Mouse (Mus musculus): ENCODE results near the gene Zswim3.
"Not testable (repeated sequence)": the region's sequence is repeated elsewhere in the genome, so short reads cannot be mapped to it uniquely, and the experiment has no call there.

Zswim3 gene

DNA sequence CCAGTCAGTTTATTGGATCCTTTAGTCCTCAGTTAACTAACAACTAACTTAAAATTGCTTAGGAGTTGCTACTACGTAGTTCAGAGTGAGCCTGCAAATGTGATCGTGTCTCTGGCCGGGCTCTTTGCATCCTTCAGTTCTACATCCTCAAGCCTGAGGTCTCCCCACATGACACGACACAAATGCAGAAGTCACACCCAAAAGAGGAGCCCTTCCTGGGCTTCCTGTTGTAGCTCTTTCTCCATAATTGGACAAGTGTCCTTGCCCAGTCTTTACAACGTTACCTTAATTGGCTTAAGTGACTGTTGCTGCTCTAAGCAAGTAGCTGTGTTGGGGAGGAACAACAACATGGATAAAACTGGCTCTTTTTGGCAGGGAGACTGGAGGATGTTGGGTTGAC, 10.4 kb downstream of the Zswim3 start:
- DNase-seq = no peak

DNA sequence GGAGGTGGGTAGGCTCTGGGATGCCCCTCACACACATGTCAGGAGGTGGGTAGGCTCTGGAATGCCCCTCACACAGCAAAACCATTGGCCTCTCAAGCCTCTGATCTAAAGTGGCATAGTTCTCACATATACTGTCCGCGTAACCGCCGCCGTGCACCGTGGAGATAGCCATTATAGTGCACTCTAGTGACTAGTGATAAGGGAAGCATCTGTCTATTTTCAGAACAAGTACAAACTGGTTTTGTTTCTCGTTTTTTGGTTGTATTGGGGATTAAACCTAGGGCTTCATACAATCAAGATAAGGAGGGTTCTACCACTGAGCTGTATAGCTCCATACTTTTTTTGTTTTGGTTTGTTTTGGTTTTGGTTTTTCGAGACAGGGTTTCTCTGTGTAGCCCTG, 10.9 kb downstream of the Zswim3 start:
- DNase-seq = no peak

- no peak for DNase-seq
These were observed 12.3 kb downstream of the Zswim3 start for GRCm38 (mm10) chr2:164817206-164817605.

DNA sequence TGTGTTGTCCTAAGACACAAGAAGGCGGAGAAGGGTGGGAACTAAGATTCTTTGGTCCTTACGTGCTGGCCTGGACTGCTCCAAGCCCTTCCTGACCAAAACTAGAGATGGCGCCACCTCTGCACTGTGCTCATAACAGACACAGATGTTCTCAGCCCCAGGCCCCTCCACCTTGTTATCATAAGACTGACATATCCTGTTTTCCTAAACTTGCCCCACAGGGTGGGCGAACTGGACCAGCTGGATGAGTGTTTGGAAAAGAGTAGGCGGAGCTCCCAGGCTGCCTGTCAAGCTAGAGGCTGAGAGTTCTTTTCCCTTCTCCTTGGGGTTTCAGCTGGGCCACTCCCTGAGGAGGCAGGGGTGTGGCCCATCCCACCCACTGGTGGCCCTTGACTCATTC, 12.8 kb downstream of the Zswim3 start:
- DNase-seq = peak in 1 of 2 experiments; percentile 17

DNA sequence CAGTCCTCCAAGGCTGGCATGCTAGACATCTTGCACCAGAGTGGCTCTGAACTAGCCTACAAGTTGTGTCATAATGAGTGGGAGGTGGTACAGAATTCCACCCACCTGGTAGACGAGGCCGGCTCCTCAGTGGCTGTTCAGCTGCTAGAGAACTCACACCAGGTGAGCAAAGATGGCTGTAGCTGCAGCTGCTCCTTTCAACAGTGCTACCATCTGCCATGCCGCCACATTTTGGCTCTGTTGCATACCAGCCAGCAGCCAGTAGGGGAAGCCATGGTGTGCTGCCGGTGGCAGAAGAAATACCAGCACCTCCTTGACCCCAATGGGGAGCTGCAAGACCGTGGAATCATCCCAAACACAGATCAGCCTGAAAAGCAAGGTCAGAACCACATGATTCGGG, 16.2 kb downstream of the Zswim3 start:
- DNase-seq = no peak

DNA sequence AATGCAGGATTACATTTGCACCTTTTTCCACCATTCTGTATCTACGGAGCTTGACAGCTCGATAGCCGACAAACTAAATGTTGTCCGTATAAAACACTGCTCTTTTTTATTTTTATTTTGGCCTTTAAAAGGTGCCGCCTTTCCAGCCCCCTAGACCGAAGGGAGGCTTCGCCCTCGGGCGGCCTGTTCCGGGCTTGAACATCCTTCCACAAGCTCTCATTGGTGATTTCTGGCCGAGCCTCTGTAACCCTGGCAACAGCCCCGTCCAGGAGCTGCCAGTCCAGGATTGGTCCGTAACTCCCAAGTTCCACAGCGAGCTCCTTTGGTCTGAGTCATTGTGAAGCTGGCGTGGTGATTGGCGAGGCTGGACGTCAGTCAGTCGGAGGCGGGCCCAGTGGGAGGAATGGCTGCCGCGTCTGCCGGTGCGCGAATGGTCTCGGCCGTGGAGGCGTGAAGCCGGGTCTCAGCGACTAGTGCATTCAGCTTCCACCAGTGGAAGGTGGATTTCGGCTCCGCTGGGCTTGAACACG, 17.8 kb downstream of the Zswim3 start, which contains the start of gene Zswim1:
TSS of gene Zswim1 (plus strand) at position 51 of the 530 bp plus-strand sequence.
- peak; percentile 99 to 100 for DNase-seq

DNA sequence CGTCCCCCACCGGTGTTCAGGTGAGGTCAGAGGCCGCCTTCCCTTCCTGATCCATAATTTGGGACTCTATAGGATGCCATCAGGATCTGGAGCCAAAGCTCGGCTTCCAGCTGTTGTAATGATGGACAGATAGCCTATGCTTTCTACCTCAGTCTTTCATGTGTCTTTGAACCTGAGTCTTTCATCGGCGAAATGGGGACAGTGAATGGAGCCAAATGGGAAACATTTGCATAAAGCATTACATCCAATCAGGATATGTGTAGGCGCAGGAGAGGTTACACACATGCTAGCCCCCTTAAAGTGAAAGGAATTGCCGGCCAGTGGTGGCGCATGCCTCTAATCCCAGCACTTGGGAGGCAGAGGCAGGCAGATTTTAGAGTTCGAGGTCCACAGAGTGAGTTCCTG, 18.3 kb downstream of the Zswim3 start:
- peak in 1 of 2 experiments; percentile 30 for DNase-seq

GRCm38 (mm10) chr2:164823969-164824368, 19.1 kb downstream of the Zswim3 start:
- no peak for DNase-seq

- no peak for DNase-seq
These were observed 20.6 kb downstream of the Zswim3 start for GRCm38 (mm10) chr2:164825521-164825920.

GRCm38 (mm10) chr2:164827146-164827850, 22.4 kb downstream of the Zswim3 start:
- DNase-seq = no peak

DNA sequence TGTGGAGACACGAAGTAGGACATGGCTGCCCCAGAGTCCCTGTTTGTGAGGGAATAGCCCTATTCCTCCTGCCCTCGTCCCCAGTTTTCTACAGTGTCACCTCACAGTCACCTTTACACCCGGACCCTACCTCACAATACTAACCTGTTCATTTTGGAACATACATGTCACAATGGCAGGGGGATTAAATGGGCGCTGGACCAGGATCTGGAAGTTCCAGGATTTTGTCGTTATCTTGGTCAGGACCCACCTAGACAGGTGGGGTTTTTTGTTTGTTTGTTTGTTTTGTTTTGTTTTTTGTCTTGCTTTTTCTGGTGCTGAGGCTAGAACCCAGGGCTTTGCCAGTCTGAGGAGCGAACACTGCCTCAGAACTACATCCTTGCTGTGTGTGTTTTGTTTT, 23.5 kb downstream of the Zswim3 start, which contains the start of gene Spata25:
TSS of gene Spata25 (minus strand) at position 101 of the 400 bp plus-strand sequence.
- no peak for DNase-seq

GRCm38 (mm10) chr2:164829090-164829489, 24.2 kb downstream of the Zswim3 start:
- DNase-seq = no peak

- DNase-seq = no peak
These were observed 26.1 kb downstream of the Zswim3 start for GRCm38 (mm10) chr2:164831029-164831428.

DNA sequence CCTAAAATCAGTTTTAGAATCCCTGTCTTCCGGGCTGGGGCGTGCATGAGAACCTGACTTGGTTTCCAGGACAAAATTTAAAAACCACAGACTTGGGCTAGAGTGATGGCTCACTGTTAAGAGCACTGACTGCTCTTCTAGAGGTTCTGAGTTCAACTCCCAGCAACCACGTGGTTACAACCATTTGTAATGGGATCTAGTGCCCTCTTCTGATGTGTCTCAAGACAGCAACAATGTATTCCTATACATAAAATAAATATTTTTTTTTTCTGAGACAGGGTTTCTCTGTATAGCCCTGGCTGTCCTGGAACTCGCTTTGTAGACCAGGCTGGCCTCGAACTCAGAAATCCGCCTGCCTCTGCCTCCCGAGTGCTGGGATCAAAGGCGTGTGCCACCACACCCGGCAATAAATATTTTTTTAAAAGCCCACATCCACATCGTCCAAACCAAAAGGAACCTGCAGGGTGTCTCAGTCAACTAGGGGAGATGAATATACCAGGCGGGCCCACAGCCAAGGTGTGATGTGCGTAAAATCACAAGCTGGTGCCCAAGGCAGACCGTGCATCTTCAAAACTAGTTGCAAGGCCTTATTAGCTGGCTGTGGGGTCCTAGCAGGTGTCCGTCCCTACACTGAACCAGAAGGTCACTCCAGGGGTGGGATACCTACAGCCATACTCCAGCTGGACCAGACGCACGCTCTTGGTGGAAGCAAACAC, 27.3 kb downstream of the Zswim3 start:
- DNase-seq = no peak

GRCm38 (mm10) chr2:164832748-164833301, 27.9 kb downstream of the Zswim3 start, which contains the start of gene Ctsa:
Gene Ctsa (plus strand): TSS chr2:164832873.
- DNase-seq = peak; percentile 87

DNA sequence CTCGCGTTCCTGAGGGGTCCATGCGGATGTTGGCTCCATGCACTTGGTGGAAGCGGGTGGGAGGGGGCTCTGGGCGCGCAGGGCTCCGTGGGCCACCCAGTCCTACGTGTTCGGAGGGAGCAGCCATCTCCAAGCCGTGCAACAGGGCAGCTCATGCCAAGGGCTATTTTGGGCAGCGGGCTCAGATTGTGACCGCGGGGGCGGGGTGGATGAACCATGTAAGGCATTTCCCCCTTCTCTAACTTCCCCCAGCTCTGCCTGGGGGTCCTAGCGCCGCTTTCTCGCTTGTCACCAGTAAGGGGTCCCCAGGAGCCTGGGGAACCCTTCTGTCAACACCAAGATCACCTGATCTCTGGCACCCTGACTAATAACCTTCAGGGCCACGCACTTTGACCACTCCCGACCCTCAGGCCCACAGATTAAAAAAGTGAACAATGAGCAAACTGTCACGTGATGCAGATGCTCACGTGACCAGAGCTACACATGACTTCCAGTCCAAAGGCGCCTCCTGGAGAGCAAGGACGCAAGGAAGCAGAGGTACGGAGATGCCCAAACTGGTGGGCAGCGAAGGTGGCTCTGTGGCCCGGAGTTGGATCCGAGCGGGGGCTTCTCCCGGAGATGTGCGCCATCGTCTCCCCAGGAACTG, 28.5 kb downstream of the Zswim3 start, which contains the start of gene Neurl2:
TSS of gene Neurl2 (minus strand) at position 143 of the 646 bp plus-strand sequence.
- peak; percentile 92 to 93 for DNase-seq

GRCm38 (mm10) chr2:164834531-164834930, 29.6 kb downstream of the Zswim3 start:
- peak in 1 of 2 experiments; percentile 26 for DNase-seq

DNA sequence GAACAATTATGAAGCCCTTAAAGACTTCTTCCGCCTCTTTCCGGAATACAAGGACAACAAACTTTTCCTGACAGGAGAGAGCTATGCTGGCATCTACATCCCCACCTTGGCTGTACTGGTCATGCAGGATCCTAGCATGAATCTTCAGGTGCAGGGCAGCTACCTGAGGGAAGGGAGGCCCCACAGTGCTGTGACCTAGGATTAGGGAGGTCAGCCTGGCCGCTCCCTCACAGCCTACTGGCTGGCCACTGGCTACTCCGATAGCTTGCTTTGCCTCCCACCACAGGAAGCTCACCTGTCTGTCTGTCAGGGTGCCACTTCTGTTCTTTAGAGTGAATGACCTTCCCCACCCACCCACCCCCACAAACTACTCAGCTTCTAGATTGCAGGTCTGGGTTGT, 30.3 kb downstream of the Zswim3 start:
- DNase-seq = peak in 1 of 2 experiments; percentile 20

DNA sequence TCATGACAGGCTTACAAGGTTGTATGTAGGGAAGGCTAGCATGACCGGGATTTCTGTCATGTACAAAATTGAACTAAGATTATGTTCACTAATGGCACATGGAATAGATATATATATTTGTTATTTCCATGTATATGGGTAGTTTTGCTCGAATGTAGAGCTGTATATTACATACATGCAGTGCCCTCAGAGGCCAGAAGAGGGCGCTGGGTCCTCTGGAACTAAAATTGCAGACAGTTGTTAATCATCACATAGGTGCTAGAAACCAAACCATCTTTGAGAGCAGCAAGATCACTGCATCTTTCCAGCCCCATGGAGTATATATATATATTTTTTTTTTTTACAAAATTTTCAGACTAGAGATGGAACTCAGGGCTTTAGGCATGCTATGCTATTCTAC, 40.9 kb downstream of the Zswim3 start:
- no peak for DNase-seq

DNA sequence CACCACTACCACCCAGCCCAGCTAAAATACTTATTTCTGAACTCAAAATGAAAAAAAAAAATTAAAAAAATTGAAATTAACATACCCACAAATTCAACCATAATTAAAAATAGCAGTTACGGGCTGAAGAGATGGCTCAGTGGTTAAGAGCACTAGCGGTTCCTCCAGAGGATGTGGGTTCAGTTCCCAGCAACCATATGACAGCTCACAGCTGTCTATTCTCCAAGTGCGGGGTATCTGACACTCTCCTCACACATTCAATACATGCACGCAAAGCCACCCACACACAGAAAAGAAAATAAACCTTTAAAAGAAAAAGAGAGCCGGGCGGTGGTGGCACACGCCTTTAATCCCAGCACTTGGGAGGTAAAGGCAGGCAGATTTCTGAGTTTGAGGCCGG, 45.2 kb downstream of the Zswim3 start:
- no peak for DNase-seq

DNA sequence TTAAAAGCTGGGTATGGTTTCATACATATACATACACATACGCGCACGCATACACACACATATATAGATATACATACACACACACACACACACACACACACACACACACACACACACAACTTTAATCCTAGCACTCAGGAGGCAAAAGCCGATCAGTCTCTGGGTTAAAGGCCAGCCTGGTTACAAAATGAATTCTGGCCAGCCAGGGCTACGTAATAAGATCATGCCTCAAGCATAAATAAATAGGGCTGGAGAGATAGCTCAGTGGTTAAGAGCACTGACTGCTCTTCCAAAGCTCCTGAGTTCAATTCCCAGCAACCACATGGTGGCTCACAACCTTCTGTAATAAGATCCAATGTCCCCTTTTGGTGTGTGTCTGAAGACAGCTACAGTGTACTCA, 50.7 kb downstream of the Zswim3 start:
- not testable (repeated sequence) for DNase-seq

DNA sequence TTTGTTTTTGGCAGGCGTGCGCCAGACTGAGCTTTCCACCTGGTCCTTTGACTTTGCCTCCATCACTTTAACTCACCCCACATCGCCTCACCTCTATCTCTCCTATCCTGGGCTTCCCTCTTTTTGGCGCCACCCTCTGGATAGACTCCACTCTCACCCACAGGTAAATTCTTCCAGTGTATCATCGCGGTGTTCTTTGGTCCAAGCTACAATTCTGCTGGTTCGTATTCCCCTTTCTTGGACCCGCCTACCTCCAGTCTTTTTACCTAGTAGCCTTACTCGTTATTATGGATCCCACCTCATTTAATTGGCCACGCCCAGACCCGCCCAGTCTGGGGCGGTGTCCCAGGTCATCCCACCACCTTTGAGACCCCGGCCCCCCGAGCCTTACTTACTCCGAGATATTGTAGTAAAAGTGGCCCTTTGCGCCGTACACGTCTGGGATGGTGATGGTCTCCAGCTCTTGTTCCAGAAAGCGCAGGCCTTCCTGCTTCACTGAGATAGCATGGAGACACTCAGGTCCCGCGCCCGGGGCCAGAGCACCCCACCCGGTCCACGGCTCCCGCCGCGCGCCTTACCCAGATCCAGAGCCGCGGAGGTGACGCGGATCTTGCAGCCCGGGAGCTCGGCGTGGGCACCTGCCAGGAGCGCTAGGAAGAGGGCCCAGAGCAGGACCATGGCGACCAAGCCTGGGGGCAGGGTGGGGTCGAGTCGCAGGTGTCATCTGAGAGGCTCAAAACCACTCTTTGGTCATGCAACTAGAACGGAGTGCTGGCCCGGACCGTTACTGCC, 51.6 kb downstream of the Zswim3 start:
- peak; percentile 27 to 50 for DNase-seq
